Mouse (Mus musculus) C2C12 (cell line): Measurements from ENCODE around the gene Pdcd1. TPM values are rescaled to one million over a fixed set of nuclear protein-coding genes. Genes with fewer than 3 reads are reported as not detected.
"Not testable (repeated sequence)": the region's sequence is repeated elsewhere in the genome, so short reads cannot be mapped to it uniquely, and the experiment has no call there.

ENCODE experiments used
- H3K27me3 ChIP-seq: one replicate; pipeline ENCODE4 v1.6.1; 2011; ENCODE audit not compliant: control insufficient read depth, insufficient read depth, insufficient read length
- H3K36me3 ChIP-seq: one replicate; pipeline ENCODE4 v1.6.1; 2011; ENCODE audit not compliant: control insufficient read depth, insufficient read depth
- H3K4me3 ChIP-seq: one replicate; pipeline ENCODE4 v1.5.1; 2011; ENCODE audit warnings: mild to moderate bottlenecking, control low read depth; ENCODE audit not compliant: poor library complexity, insufficient read depth, severe bottlenecking
- H3K79me2 ChIP-seq: one replicate; pipeline ENCODE4 v1.6.1; 2011; ENCODE audit not compliant: control insufficient read depth, insufficient read depth
- H3K79me3 ChIP-seq: one replicate; pipeline ENCODE4 v1.6.1; 2011; ENCODE audit warnings: low read depth, control low read depth
- H3ac ChIP-seq: one replicate; pipeline ENCODE3; 2011; ENCODE audit warnings: low read depth; ENCODE audit not compliant: control insufficient read depth, insufficient read length
- CEBPB ChIP-seq: IDR thresholded peaks from one replicate; pipeline ENCODE4 v1.6.1; 2011; ENCODE audit warnings: low read depth, mild to moderate bottlenecking, control low read depth, moderate library complexity
- CTCF ChIP-seq: IDR thresholded peaks from one replicate; pipeline ENCODE4 v1.5.1; 2011; ENCODE audit not compliant: control insufficient read depth, insufficient read depth, insufficient read length
- FOSL1 ChIP-seq: IDR thresholded peaks from one replicate; pipeline ENCODE4 v1.8.0; 2011; ENCODE audit warnings: mild to moderate bottlenecking, low read length; ENCODE audit not compliant: poor library complexity, insufficient read depth, severe bottlenecking
- MAX ChIP-seq: IDR thresholded peaks from one replicate; pipeline ENCODE4 v1.6.1; 2011; ENCODE audit warnings: mild to moderate bottlenecking, control low read depth
- MYOD1 ChIP-seq: IDR thresholded peaks from one replicate; pipeline ENCODE4 v1.6.1; 2011; ENCODE audit warnings: low read depth; ENCODE audit not compliant: control insufficient read depth, insufficient read length
- MYOG ChIP-seq: IDR thresholded peaks from one replicate; pipeline ENCODE4 v1.6.1; 2011; ENCODE audit not compliant: control insufficient read depth, insufficient read length; ENCODE audit errors: extremely low read depth
- USF1 ChIP-seq: IDR thresholded peaks from one replicate; pipeline ENCODE4 v1.6.1; 2011; ENCODE audit warnings: low read depth, mild to moderate bottlenecking, control low read depth, moderate library complexity
- polyA plus RNA-seq: library from polyadenylated mRNA; unstranded; fragments of >200 nt; fragmentation: generic; extraction: Trizol; gene quantifications from one replicate; pipeline ENCODE4 v1.2.1, GENCODE M21; 2012; ENCODE audit warnings: missing spikeins

Gene Pdcd1
- polyA plus RNA-seq, 1 experiment = not detected

- peaks cover 26% of the 10 kb centered on the region for H3K27me3 ChIP-seq
- H3ac ChIP-seq = no peak overlapping the region
- H3K79me3 ChIP-seq = no peaks in the 10 kb centered on the region
- no peaks in the 10 kb centered on the region for H3K79me2 ChIP-seq
- no peaks in the 10 kb centered on the region for H3K36me3 ChIP-seq
- TF ChIP-seq CTCF (no peak), MYOG (no peak), MAX (no peak), CEBPB (no peak), USF1 (no peak), FOSL1 (no peak)
- H3K4me3 ChIP-seq = no peak overlapping the region
Observed at GRCm38 (mm10) chr1:94080718-94081117, 28.4 kb upstream of the Pdcd1 start.

GRCm38 (mm10) chr1:94078835-94079440 lies 26.6 kb upstream of the Pdcd1 start:
- peak; percentile 66 for TF ChIP-seq CTCF
- no peak for TF ChIP-seq MYOG
- Histone ChIP-seq H3K36me3 (no peaks in the 10 kb centered on the region), H3ac (no peak overlapping the region), H3K4me3 (no peak overlapping the region), H3K79me2 (no peaks in the 10 kb centered on the region), H3K79me3 (no peaks in the 10 kb centered on the region), H3K27me3 (peaks cover 26% of the 10 kb centered on the region)

- no peaks in the 10 kb centered on the region for H3K36me3 ChIP-seq
- H3ac ChIP-seq = no peak overlapping the region
- no peak for TF ChIP-seq FOSL1
- TF ChIP-seq USF1 = no peak
- TF ChIP-seq CTCF = no peak
- TF ChIP-seq MYOG = no peak
- no peak for TF ChIP-seq MYOD1
- no peak for TF ChIP-seq CEBPB
- TF ChIP-seq MAX = no peak
- no peaks in the 10 kb centered on the region for H3K79me2 ChIP-seq
- no peaks in the 10 kb centered on the region for H3K79me3 ChIP-seq
- H3K4me3 ChIP-seq = no peak overlapping the region
- H3K27me3 ChIP-seq = peaks cover 26% of the 10 kb centered on the region
Observed at GRCm38 (mm10) chr1:94078314-94078713, 26.0 kb upstream of the Pdcd1 start.

GRCm38 (mm10) chr1:94076702-94077101 lies 24.3 kb upstream of the Pdcd1 start:
- Histone ChIP-seq H3K27me3 (peaks cover 15% of the 10 kb centered on the region), H3K79me3 (no peaks in the 10 kb centered on the region), H3ac (no peak overlapping the region), H3K36me3 (no peaks in the 10 kb centered on the region), H3K79me2 (no peaks in the 10 kb centered on the region), H3K4me3 (no peak overlapping the region)
- TF ChIP-seq CEBPB (no peak), CTCF (no peak), MYOG (no peak), USF1 (no peak), MAX (no peak), MYOD1 (no peak), FOSL1 (no peak)

GRCm38 (mm10) chr1:94074756-94075155 lies 22.4 kb upstream of the Pdcd1 start:
- no peak overlapping the region for H3ac ChIP-seq
- H3K36me3 ChIP-seq = no peaks in the 10 kb centered on the region
- TF ChIP-seq FOSL1 (no peak), MYOG (no peak), CEBPB (no peak), MYOD1 (no peak), USF1 (no peak), CTCF (no peak), MAX (no peak)
- H3K4me3 ChIP-seq = no peak overlapping the region
- no peaks in the 10 kb centered on the region for H3K27me3 ChIP-seq
- no peaks in the 10 kb centered on the region for H3K79me3 ChIP-seq
- H3K79me2 ChIP-seq = no peaks in the 10 kb centered on the region

GRCm38 (mm10) chr1:94058281-94058680 lies 5.9 kb upstream of the Pdcd1 start:
- H3K79me3 ChIP-seq, H3K27me3 ChIP-seq, H3ac ChIP-seq, H3K4me3 ChIP-seq, H3K79me2 ChIP-seq, H3K36me3 ChIP-seq: not testable (repeated sequence)
